Mouse (Mus musculus): ENCODE measurements around the gene Enox1.

The Enox1 gene

DNA sequence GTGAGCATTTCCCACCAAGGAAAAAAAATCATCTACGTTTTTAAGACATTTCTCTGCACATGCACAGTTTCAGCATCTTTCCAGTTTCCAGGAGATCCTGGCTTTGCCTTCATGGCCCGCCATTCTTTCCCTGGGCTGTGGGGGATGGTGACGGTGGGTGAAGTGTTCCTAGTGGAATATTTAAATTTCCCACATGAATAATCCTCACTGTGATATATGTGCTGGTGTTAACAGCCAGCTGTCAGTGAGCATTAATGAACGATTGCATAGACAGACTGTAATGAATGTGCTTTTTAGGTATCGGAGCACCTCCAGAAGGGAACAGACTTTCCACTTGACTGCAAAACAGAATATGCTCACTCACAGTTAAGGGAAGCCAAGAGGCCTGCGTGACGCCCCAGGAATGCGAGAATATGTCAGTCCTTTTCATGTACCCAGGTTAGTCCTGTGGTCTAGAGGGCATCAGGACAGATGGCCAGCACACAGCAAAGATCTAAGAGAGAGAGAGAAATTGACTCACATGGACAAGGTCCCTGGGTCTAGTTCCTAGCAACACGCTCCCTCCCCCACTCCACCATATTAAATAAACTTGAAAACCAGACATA is 558.5 kb downstream of the Enox1 start:
- DNase-seq: no peak

DNA sequence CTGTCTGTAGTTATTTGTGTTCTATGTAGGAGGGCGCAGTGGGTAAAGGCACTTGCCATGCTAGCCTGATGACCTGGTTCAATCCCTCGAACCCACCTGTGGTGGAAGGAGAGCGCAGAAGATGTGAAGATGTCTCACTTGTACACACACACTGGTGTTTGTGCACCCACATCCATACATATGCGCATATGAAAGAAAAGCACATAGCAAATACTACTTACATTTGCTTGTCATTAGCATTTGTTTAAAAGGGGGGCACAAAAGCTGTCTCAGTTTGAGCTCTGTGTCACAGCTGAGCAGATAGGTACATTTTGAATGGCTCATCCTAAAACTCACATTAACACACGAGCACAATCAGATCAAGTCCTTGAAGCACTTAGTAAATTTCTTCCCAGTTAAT is 560.4 kb downstream of the Enox1 start:
- DNase-seq: no peak

DNA sequence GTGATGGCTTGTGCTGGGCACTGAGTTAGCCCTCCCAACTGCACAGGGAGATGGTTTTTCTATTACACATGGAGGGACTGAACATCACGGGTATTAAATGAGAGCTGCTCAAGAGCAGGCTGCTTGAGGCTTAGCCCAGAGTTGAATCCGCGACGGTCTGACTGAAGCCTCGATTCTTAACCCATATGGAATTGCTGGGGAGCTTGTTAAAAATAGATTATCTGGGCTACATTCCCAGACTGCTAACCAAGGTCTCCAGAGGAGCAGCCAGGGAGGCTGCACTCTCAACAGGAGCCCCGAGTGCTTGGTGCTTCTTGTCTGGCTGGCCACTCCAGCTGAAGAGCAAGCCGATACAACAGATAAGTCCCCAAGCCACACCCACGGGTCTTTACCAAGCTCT is 562.3 kb downstream of the Enox1 start:
- DNase-seq: no peak

DNA sequence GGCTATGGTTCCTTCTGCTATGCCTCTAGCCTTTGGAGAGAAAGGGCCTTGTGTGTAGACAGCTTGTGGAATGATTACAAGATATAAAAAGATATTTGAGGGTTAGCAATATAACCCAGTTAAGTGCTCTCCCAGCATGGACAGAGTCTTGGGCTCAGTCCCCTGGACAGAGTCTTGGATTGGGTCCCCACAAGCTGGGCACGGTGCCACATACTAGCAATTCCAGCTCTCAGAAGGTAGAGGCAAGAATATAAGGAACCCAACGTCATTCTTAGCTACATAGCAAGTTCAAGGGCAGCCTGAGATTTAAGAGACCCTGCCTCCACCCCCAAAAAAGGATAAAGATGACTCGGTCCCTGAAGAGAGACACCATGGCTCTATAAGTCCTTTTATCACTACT is 581.5 kb downstream of the Enox1 start:
- no peak for DNase-seq

DNA sequence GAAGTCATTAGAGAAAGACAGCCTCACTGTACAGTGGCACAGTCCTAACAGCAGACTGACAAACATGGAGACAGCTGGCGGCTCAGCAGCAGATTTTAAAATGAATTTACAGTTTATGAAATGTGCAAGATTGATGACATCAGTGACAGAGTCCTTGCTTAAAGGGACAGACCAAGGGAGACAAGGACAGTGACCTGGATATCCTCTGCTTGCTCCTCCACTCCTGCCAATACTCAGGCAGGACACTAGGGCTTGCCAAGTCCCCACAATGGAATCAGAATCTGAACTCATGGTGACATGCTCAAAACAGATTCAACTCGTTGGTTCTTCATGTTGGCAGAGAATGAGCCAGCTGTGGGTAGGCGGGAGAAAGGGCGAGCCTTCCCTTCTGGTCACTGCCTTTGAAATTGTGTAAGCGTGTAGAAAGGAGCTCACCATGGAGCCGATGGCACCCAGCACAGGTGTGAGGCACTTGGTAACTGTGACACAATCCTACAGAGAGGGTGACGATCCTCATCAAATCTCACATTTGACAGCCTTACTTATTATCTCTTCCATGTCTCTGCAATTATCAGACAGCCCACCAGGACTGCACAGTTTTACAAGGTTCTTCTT is 582.3 kb downstream of the Enox1 start:
- DNase-seq: peak; percentile 2

DNA sequence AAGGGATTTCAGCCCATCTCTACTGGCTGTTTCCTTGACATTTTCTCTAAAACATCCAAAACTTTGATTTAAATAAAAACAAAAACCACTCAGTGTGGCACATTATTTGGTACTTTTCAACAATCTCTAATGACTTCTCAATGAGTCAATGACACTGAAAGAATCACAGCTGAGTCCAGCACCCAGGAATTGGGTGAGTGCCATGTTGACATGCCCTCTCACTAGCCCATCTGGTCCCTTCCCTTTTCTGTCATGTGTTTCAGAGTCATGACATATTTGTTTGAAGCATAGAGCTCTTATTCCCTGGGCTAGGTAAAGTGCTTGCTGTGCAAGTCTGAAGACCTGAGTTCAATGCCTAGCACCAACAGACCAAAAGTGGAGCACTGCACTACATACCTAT is 582.8 kb downstream of the Enox1 start:
- no peak for DNase-seq

DNA sequence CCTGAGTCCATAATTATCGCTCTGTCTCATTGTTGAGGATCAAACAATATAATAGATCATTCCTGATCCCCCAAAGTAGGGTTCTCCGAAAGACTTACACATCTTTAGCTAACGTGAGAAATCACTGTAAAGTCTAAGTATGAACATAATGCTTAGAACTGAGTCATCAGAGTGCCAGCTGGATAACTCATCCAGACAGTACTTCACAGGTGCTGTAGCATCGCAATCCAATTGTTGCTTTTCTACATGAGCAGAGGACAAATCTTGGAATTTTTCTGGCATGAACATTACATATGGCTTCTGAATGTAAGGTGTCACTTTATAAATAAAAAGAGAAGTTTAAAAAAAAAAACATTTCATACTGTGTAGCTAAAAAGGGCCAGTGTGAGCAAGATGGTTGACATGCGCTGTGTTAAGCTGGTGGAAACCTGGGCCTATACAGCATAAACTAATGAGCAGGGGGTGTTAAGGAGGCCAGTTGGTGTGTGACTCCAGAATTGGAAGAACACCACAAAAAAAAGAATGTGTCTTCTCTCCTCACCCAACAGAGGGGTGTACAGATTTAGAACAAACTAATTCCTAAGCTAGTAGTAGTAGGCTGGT is 588.2 kb downstream of the Enox1 start:
- no peak for DNase-seq

DNA sequence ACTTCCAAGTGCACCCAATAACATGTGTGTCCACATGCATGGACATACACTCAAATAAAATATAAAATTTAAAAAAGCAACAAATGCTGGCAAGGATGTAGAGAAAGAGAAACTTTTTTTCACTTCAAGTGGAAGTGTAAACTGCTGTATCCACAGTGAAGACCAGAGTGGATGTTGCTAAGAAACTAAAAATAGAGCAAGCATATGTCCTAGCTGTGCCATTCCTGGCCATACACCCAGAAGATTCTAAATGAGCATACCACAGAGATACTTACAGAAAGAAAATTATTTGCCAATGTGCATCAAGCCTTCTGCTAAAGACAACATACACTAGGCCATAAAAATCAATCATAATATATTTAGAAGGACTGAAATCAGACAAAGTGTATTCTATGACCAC is 592.4 kb downstream of the Enox1 start:
- no peak for DNase-seq

Measured in kidney, adult 9 months (tissue).